Mouse (Mus musculus) liver, embryonic 13.5 days (tissue): ENCODE measurements around the gene Tet3. TPM values are rescaled to one million over a fixed set of nuclear protein-coding genes. Genes with fewer than 3 reads are reported as not detected.

Experiments
- ATAC-seq: fragments of 200-750 bp; cut with Nextera tagmentation; 2 replicates; pipeline ENCODE4 v1.8.0; 2017; ENCODE audit warnings: low read depth, mild to moderate bottlenecking, moderate number of reproducible peaks, moderate library complexity
- DNase-seq: peaks from one replicate; pipeline ENCODE4 v3.0.0; 2022
- H3K27ac ChIP-seq: fragments of 300-500 bp; sonication (generic); 2 replicates; pipeline ENCODE4 v1.5.1; 2015; ENCODE audit warnings: moderate library complexity, mild to moderate bottlenecking, inconsistent platforms
- H3K27me3 ChIP-seq: fragments of 300-500 bp; sonication (generic); 2 replicates; pipeline ENCODE4 v1.6.1; 2015; ENCODE audit warnings: mild to moderate bottlenecking, inconsistent platforms
- H3K36me3 ChIP-seq: fragments of 300-500 bp; sonication (generic); 2 replicates; pipeline ENCODE4 v1.6.1; 2015; ENCODE audit warnings: mild to moderate bottlenecking, inconsistent platforms
- H3K4me1 ChIP-seq: fragments of 300-500 bp; sonication (generic); replicated peaks from 2 replicates; pipeline ENCODE4 v1.6.1; 2015; ENCODE audit warnings: inconsistent platforms
- H3K4me2 ChIP-seq: fragments of 300-500 bp; sonication (generic); 2 replicates; pipeline ENCODE4 v1.6.1; 2015; ENCODE audit warnings: inconsistent platforms, mild to moderate bottlenecking, moderate library complexity
- H3K4me3 ChIP-seq: fragments of 300-500 bp; sonication (generic); replicated peaks from 2 replicates; pipeline ENCODE4 v1.5.1; 2015; ENCODE audit warnings: mild to moderate bottlenecking, inconsistent platforms
- H3K9ac ChIP-seq: fragments of 300-500 bp; sonication (generic); 2 replicates; pipeline ENCODE4 v1.6.1; 2015; ENCODE audit warnings: mild to moderate bottlenecking, inconsistent platforms
- H3K9me3 ChIP-seq: fragments of 300-500 bp; sonication (generic); replicated peaks from 2 replicates; pipeline ENCODE4 v1.6.1; 2016; ENCODE audit warnings: inconsistent platforms
- WGBS: fragments of 180-500 bp; shearing (Covaris S2); methylation state at CpG from one replicate; pipeline ENCODE4 v1.1.7; 2015; ENCODE audit not compliant: insufficient replicate concordance; 5-methylcytosine and 5-hydroxymethylcytosine counted together
- polyA plus RNA-seq: library from polyadenylated mRNA; unstranded; fragments of >200 nt; fragmentation: Nextera tagmentation; extraction: Ambion mirVana; gene quantifications from 2 replicates; pipeline ENCODE4 v1.2.1, GENCODE M21; 2015

Tet3 gene
- polyA plus RNA-seq, 1 experiment from 2014 or later, result 10.4 TPM

DNA sequence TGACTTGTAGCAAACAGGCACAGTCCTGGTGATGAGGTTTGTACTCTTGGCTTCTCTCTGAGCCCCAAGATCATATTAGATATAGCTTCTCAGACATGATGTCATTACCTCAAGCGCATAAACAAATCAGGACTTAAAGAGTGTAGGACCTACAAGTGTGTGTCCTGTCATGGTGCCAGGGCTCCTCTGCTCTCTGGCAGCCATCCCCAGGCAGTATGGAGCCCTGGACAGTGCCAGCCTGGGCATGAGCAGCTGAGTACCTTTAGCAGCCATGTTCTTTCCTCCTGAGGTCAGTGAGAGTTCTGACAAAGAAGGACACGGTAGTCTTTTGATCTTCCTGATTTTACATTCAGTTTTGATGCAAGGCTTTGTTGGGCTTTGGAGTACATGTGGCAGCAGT lies 115.9 kb downstream of the Tet3 start:
- H3K36me3 ChIP-seq, result peaks cover 71% of the 10 kb centered on the region
- 95% methylated on average over 2 of the region's 2 CpGs for WGBS

DNA sequence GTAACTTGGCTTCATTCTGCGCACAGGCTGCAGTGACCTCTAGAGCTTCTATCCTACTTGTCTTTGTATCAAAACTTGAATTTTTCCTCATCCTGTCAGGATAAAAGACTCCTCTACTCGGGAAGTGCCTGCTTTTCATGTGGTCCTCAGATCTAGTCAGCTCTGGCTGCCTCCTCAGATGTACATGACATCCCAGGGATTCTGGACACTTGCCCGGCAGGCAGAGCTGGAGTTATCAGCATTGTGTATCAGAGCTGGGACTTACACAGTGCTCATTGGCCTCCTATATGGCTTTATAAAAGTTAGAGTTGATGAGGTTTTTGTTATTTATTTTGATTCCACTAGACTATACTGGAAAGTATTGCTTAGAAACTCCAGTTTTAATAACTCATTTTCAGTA lies 117.5 kb downstream of the Tet3 start:
- Histone ChIP-seq H3K4me3 (no peak overlapping the region), H3K36me3 (peaks cover 74% of the 10 kb centered on the region), H3K27ac (no peak overlapping the region), H3K9ac (no peak overlapping the region), H3K27me3 (no peaks in the 10 kb centered on the region), H3K4me1 (no peaks in the 10 kb centered on the region), H3K4me2 (no peak overlapping the region), H3K9me3 (no peaks in the 10 kb centered on the region)
- DNase-seq (no peak), ATAC-seq (no peak)
- 76% methylated on average over 3 of the region's 3 CpGs for WGBS

More for the DNA sequence above, 115.9 kb downstream of the Tet3 start:
- Histone ChIP-seq H3K4me3 (no peak overlapping the region), H3K4me1 (peaks cover 8% of the 10 kb centered on the region), H3K9me3 (no peaks in the 10 kb centered on the region), H3K27ac (no peak overlapping the region), H3K9ac (no peak overlapping the region), H3K4me2 (no peak overlapping the region), H3K27me3 (no peaks in the 10 kb centered on the region)
- ATAC-seq, result no peak
- DNase-seq, result no peak

GRCm38 (mm10) chr6:83327591-83328190 lies 131.2 kb downstream of the Tet3 start:
- peak overlapping the region; percentile 88 for H3K4me2 ChIP-seq
- H3K9me3 ChIP-seq, result no peaks in the 10 kb centered on the region
- H3K4me3 ChIP-seq, result peak overlapping the region; percentile 95
- DNase-seq, result no peak
- peaks cover 43% of the 10 kb centered on the region for H3K4me1 ChIP-seq
- H3K9ac ChIP-seq, result peak overlapping the region; percentile 95
- H3K27ac ChIP-seq, result no peak overlapping the region
- no peaks in the 10 kb centered on the region for H3K27me3 ChIP-seq
- peaks cover 55% of the 10 kb centered on the region for H3K36me3 ChIP-seq
- ATAC-seq, result no peak
- WGBS, result 91% methylated on average over 3 of the region's 3 CpGs

DNA sequence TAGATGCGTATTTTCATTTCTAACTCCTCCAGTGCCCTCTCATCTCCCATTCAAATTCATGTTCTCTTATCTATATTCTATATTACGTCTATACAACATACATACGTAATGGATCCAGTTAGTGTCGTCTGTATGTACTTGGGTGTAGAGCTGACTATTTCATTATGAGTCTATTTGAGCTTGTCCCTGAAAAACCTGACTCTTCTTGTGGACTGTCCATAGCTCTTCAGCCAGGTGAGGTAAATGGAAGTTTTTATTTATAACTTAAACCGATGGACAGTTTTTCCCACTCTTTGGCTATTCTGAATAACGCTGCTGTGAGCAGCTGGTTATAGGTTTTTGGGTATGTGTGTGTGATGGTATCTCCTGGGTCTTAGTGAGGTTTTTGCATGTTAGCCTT lies 132.1 kb downstream of the Tet3 start:
- 25% methylated on average over 6 of the region's 6 CpGs for WGBS
- no peaks in the 10 kb centered on the region for H3K27me3 ChIP-seq
- peak overlapping the region; percentile 97 for H3K27ac ChIP-seq
- ATAC-seq, result no peak
- no peaks in the 10 kb centered on the region for H3K9me3 ChIP-seq
- peaks cover 46% of the 10 kb centered on the region for H3K36me3 ChIP-seq
- peak overlapping the region; percentile 88 for H3K4me2 ChIP-seq
- peak overlapping the region; percentile 95 for H3K9ac ChIP-seq
- DNase-seq, result no peak
- H3K4me1 ChIP-seq, result peaks cover 46% of the 10 kb centered on the region
- H3K4me3 ChIP-seq, result peak overlapping the region; percentile 95

DNA sequence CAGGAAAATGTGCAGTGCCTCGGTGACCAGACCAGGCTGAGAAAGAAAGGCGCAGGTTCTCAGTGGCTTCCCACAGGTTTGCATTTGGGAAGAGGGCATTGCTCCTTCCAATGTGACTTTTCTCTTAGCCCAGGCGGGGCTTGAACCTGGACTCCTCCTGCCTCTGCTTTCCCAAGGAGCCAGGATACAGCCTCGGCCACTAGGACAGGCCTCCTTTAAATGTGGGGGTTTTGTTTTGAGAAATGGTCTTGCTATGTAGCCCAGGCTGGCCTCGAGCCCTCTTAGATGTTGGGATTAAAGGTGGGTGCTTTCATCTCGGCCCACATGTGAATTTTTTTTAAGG lies 132.5 kb downstream of the Tet3 start:
- Histone ChIP-seq H3K27ac (peak overlapping the region; percentile 97), H3K4me1 (peaks cover 46% of the 10 kb centered on the region), H3K9me3 (no peaks in the 10 kb centered on the region), H3K4me2 (peak overlapping the region; percentile 88), H3K36me3 (peaks cover 42% of the 10 kb centered on the region), H3K9ac (peak overlapping the region; percentile 95), H3K27me3 (no peaks in the 10 kb centered on the region), H3K4me3 (peak overlapping the region; percentile 95)
- WGBS, result 2% methylated on average over 6 of the region's 6 CpGs
- DNase-seq (no peak), ATAC-seq (peak; percentile 27)

DNA sequence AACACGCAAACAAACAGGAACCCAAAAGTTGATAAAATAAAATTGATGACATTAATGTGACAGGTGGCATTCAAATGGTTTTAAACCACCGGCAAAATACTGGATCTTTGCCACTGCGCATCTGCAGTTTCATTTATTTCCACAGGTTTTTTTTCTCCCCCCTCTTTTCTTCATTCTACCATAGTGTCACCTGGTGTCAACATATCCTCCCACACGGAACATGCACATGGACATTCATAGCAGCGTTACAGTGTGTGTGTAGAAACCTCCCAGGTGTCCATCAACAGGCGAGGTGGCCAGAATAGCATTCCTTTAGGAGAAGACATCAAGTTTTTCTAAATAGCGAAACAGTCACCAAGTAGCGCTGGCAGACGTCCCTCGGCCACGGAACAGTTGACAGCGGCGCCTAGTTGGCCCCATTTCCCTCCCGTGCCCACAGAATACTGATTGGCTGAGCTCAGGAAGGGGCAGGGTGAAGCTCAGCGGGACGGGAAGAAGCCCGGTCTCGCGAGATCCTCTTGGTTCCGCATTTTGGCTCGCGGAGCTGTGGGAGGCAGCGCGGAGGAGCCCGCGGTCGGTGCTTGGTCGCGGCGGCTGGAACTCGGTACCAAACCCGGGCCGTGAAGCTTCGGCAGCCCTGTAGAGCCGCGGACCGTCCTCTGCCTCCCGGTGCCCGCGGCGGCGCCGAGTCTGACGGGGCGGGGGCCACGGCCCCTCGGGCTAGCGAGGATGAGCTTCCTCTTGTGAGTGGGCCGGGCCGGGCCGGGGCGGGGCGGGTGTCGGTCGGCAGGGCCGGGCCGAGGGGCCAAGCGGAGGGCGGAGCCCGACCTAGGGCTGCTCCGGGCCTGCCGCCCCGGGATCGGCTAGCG lies 133.1 kb downstream of the Tet3 start, which contains the start of the genes Mthfd2 and Mob1a:
Gene Mthfd2, minus strand, starts transcription at position 384 of the 869 bp plus-strand sequence.
Gene Mob1a, plus strand, starts transcription at position 492 of the 869 bp plus-strand sequence.
- Histone ChIP-seq H3K9me3 (no peaks in the 10 kb centered on the region), H3K27me3 (no peaks in the 10 kb centered on the region)
- peak; percentile 97 for ATAC-seq

GRCm38 (mm10) chr6:83323652-83324419 lies 135.0 kb downstream of the Tet3 start:
- 43% methylated on average over 8 of the region's 8 CpGs for WGBS
- Histone ChIP-seq H3K9me3 (no peaks in the 10 kb centered on the region), H3K4me2 (peak overlapping the region; percentile 88), H3K4me1 (peaks cover 44% of the 10 kb centered on the region), H3K27me3 (no peaks in the 10 kb centered on the region), H3K36me3 (peaks cover 17% of the 10 kb centered on the region), H3K4me3 (peak overlapping the region; percentile 9; the same call in 1 of the 2 replicates), H3K9ac (peak overlapping the region; percentile 47), H3K27ac (peak overlapping the region; percentile 53)
- no peak for ATAC-seq
- no peak for DNase-seq

More for the DNA sequence above, 133.1 kb downstream of the Tet3 start, which contains the start of the genes Mthfd2 and Mob1a:
- under 1% methylated on average over 64 of the region's 65 CpGs for whole genome bisulfite sequencing
- peak within 1 kb of the TSS; percentile 88 for H3K4me2 ChIP-seq
- peak within 1 kb of the TSS; percentile 95 for H3K9ac ChIP-seq
- peaks cover 46% of the 10 kb centered on the region for H3K4me1 ChIP-seq
- peak within 1 kb of the TSS; percentile 95 for H3K4me3 ChIP-seq
- peak within 1 kb of the TSS; percentile 97 for H3K27ac ChIP-seq
- peak; percentile 93 for DNase-seq
- peaks cover 36% of the 10 kb centered on the region for H3K36me3 ChIP-seq

DNA sequence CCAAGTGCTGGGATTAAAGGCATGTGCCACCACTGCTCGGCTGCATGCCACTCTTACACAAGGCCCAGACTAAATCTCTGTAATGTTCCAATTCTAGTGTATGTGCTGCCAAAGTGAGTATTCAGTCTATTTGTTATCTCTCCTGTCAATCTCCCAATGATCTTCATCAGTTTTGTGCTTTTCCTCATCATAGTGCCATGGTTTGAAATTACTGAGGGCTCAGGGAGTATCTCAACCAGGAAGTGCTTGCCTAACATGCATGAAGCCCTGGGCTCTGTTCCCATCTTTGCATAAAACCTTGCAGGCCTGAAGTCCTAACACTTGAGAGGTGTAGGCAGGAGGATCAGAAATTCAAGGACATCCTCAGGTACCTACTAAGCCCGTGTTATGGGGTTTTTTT lies 136.1 kb downstream of the Tet3 start:
- no peak overlapping the region for H3K4me3 ChIP-seq
- no peak overlapping the region for H3K9ac ChIP-seq
- peak overlapping the region; percentile 23; the same call in 1 of the 2 replicates for H3K27ac ChIP-seq
- no peak for ATAC-seq
- no peaks in the 10 kb centered on the region for H3K9me3 ChIP-seq
- WGBS, result 69% methylated on average over 2 of the region's 2 CpGs
- H3K36me3 ChIP-seq, result peaks cover 10% of the 10 kb centered on the region
- no peaks in the 10 kb centered on the region for H3K27me3 ChIP-seq
- no peak for DNase-seq
- H3K4me1 ChIP-seq, result peaks cover 38% of the 10 kb centered on the region
- no peak overlapping the region for H3K4me2 ChIP-seq

DNA sequence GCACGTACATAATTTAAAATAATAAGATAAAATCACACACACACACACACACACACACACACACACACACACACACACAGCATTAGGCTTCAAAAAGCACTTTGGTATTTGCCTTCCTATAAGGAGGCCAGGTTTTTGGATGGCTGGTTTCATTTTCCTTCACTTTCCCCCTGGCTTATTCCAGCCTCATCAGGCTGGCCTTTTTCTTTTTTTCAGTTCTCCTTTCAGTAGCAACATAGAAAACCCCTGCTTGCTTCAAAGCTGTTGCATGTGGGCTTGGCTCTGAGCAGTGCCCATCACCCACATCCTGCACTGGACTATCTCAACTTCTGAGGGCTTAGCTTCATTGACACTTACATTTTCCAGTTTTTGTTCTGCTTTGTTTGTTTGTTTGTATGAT lies 137.0 kb downstream of the Tet3 start:
- ATAC-seq (no peak), DNase-seq (no peak)
- 0 out of 2 replicates have a peak, but pooled peaks cover 8% of the 10 kb centered on the region for H3K36me3 ChIP-seq
- no peak overlapping the region for H3K4me2 ChIP-seq
- H3K9ac ChIP-seq, result no peak overlapping the region
- H3K27me3 ChIP-seq, result no peaks in the 10 kb centered on the region
- H3K4me3 ChIP-seq, result no peak overlapping the region
- WGBS, result 63% methylated on average over 1 of the region's 1 CpGs
- H3K9me3 ChIP-seq, result no peaks in the 10 kb centered on the region
- H3K4me1 ChIP-seq, result peaks cover 34% of the 10 kb centered on the region
- H3K27ac ChIP-seq, result no peak overlapping the region; the same call in 1 of the 2 replicates

GRCm38 (mm10) chr6:83317108-83317741 lies 141.7 kb downstream of the Tet3 start:
- peaks cover 52% of the 10 kb centered on the region for H3K4me1 ChIP-seq
- ATAC-seq (peak; percentile 93), DNase-seq (peak; percentile 88)
- H3K9me3 ChIP-seq, result no peaks in the 10 kb centered on the region
- H3K27me3 ChIP-seq, result no peaks in the 10 kb centered on the region
- under 1% methylated on average over 52 of the region's 52 CpGs for WGBS
- peak overlapping the region; percentile 83 for H3K4me3 ChIP-seq
- H3K9ac ChIP-seq, result peak overlapping the region; percentile 88
- peak overlapping the region; percentile 92 for H3K27ac ChIP-seq
- H3K4me2 ChIP-seq, result peak overlapping the region; percentile 81
- H3K36me3 ChIP-seq, result peaks cover 19% of the 10 kb centered on the region
